Mouse (Mus musculus): Measurements from ENCODE around the gene Osm. TPM values are rescaled to one million over a fixed set of nuclear protein-coding genes. Genes with fewer than 3 reads are reported as not detected.

The Osm gene
- polyA plus RNA-seq, 1 experiment, result 5.1 TPM

DNA sequence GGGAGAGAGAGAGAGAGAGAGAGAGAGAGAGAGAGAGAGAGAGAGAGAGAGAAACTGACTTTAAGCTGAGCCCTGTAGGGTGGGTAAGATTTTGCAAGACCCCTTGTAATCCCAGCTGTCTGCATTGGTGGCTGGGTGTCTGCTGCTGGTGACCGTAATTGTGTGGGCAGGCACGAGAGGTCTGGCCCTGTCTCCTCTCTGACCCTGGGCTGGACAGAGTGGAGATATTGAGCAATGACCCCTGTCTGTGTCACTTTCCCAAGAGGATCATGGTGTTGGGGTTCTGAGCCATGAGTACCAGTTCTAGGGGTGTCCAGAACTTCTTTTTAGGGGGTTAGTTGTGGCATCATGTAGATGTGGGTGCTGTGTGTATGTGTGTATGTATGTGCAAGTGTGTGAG is 12.0 kb upstream of the Osm start:
- no peak for TF ChIP-seq CTCF (IDR thresholded peaks at IDR 0.05; ENCODE audit: control insufficient read depth, insufficient read depth, low read length)
- no peak for TF ChIP-seq POLR2A (IDR thresholded peaks at IDR 0.05; ENCODE audit: borderline replicate concordance, control insufficient read depth, low read depth, low read length)
- peaks cover 3% of the 10 kb centered on the region for H3K4me1 ChIP-seq (ENCODE audit: control insufficient read depth, insufficient read depth, low read length)
- no peak overlapping the region for H3K4me3 ChIP-seq (replicated peaks; ENCODE audit: control insufficient read depth, low read depth, low read length)
- 47% methylated on average over 2 of the region's 2 CpGs for WGBS
- H3K27ac ChIP-seq (ENCODE audit: control insufficient read depth, insufficient read depth, low read depth, low read length, poor library complexity), result no peak overlapping the region

DNA sequence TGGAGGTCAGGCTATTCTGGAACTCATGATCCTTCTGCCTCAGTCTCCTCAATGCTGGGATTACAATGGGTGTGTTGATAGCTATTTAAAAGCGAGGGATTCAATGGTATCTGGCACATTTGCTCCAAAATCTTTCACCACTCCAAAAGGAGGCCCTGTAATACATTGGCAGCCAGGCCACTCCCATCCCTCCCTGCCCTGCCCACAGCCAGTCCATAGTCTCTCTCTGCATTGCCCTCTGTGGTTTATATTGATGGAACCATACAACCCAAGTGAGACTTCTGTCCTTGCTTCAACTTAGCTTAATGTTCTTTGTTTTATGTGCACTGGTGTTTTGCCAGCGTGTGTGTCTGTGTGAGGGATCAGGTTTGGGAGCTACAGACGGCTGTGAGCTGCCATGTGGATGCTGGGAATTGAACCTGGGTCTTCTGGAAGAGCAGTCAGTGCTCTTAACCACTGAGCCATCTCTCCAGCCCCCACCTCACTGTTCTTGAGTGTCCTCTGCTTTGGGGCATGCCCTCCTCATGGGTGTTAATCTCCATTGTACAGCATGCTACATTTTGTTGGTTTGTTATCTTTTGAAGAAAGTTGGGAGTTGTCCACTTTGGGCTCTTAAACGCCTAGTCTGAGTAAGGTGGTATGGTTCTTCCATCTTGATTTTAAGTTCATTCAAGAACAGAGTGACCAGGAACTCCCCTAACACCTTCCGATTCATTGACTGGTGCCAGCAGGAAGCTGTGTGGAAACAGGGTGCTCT is 9.5 kb upstream of the Osm start:
- 72% methylated on average over 5 of the region's 5 CpGs for WGBS
- Histone ChIP-seq H3K4me1 (ENCODE audit: control insufficient read depth, insufficient read depth, low read length) (peaks cover 7% of the 10 kb centered on the region; the same call in 1 of the 2 replicates), H3K4me3 (replicated peaks; ENCODE audit: control insufficient read depth, low read depth, low read length) (no peak overlapping the region), H3K27ac (ENCODE audit: control insufficient read depth, insufficient read depth, low read depth, low read length, poor library complexity) (no peak overlapping the region)
- TF ChIP-seq POLR2A (IDR thresholded peaks at IDR 0.05; ENCODE audit: borderline replicate concordance, control insufficient read depth, low read depth, low read length) (no peak), CTCF (IDR thresholded peaks at IDR 0.05; ENCODE audit: control insufficient read depth, insufficient read depth, low read length) (no peak)

DNA sequence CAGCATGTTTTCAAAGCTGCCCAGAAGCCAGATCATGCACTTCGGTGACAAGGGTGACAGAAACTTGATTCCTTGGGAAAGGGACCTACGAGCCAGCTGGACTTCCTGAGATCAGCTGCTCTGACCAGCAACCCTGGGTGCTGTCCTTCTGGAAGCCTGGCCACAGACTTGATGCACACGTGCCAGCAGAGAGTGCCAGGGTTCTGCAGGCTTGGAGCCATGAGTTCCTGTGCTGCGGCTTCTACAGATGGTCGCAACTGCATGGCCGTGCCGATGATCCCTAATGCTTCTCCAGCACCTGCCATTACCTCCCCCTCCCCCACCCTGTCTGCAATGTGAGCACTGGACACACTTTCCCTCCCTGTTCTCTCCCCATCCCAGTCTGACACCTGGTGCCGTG is 7.8 kb upstream of the Osm start:
- Histone ChIP-seq H3K27ac (ENCODE audit: control insufficient read depth, insufficient read depth, low read depth, low read length, poor library complexity) (no peak overlapping the region), H3K4me3 (replicated peaks; ENCODE audit: control insufficient read depth, low read depth, low read length) (no peak overlapping the region), H3K4me1 (ENCODE audit: control insufficient read depth, insufficient read depth, low read length) (peaks cover 10% of the 10 kb centered on the region; the same call in 1 of the 2 replicates)
- 75% methylated on average over 8 of the region's 8 CpGs for WGBS
- no peak for TF ChIP-seq POLR2A (IDR thresholded peaks at IDR 0.05; ENCODE audit: borderline replicate concordance, control insufficient read depth, low read depth, low read length)
- no peak for TF ChIP-seq CTCF (IDR thresholded peaks at IDR 0.05; ENCODE audit: control insufficient read depth, insufficient read depth, low read length)

DNA sequence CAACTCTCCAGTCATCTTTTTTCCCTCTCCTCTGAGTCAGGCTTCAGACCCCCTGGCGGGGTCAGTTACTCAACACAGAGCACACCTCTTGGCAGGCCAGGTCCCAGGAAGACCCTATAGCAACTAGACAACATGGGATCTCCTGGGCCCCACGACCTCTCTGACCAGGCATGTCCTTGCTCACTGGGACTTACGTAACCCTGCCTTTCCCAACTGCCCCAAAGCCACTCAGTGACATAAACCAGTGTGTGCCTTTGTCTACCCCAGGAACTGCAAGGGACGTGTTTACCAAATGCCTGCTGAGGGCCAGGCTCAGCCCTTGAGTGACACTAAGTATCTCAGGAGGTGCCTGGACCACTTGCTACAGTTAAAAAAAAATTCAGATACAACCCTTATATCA is 6.4 kb upstream of the Osm start:
- peaks cover 8% of the 10 kb centered on the region; the same call in 1 of the 2 replicates for H3K4me1 ChIP-seq (ENCODE audit: control insufficient read depth, insufficient read depth, low read length)
- H3K4me3 ChIP-seq (replicated peaks; ENCODE audit: control insufficient read depth, low read depth, low read length), result no peak overlapping the region
- WGBS, result 50% methylated on average over 4 of the region's 4 CpGs
- no peak overlapping the region for H3K27ac ChIP-seq (ENCODE audit: control insufficient read depth, insufficient read depth, low read depth, low read length, poor library complexity)
- no peak for TF ChIP-seq CTCF (IDR thresholded peaks at IDR 0.05; ENCODE audit: control insufficient read depth, insufficient read depth, low read length)
- TF ChIP-seq POLR2A (IDR thresholded peaks at IDR 0.05; ENCODE audit: borderline replicate concordance, control insufficient read depth, low read depth, low read length), result no peak

DNA sequence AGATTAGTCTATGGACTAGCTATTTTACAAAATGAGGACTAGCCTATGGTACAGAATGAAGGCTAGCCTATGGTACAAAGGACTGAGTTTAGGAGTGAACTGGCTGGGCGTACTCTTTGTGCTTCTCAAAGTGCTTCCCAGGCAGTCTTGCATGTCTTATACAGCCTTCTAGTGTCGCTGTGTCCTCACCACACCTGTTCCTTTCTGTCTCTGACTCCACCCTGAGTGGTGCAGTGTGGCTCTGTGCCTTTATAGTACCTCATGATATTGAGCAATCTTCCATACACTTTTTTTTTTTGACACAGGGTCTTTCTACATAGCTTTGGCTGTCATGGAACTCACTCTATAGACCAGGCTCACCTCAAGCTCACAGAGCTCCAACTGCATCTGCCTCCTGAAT is 4.8 kb upstream of the Osm start:
- H3K27ac ChIP-seq (ENCODE audit: control insufficient read depth, insufficient read depth, low read depth, low read length, poor library complexity), result no peak overlapping the region; the same call in 1 of the 2 replicates
- WGBS, result 62% methylated on average over 2 of the region's 2 CpGs
- TF ChIP-seq CTCF (IDR thresholded peaks at IDR 0.05; ENCODE audit: control insufficient read depth, insufficient read depth, low read length) (no peak), POLR2A (IDR thresholded peaks at IDR 0.05; ENCODE audit: borderline replicate concordance, control insufficient read depth, low read depth, low read length) (no peak)
- no peak overlapping the region for H3K4me3 ChIP-seq (replicated peaks; ENCODE audit: control insufficient read depth, low read depth, low read length)
- peaks cover 10% of the 10 kb centered on the region; the same call in 1 of the 2 replicates for H3K4me1 ChIP-seq (ENCODE audit: control insufficient read depth, insufficient read depth, low read length)

DNA sequence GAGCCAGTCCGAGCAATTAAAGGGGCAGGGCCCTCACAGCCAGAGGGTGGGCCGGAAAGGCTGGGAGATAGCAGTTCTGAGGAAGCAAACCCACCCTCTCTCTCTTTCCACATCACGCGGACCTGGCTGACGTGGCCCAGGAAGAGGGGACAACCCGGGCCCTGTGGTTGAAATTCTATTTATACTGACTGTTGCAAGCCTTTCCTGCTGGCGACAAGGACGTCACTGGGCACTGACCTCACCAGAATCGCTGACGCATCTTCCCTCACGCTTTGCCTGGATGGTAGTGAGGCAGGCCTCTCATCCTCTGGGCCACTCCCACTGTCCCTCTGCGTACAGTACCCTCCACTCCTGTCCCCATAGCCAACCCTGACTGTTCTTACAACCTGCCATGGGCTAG is 3.6 kb upstream of the Osm start:
- Histone ChIP-seq H3K4me1 (ENCODE audit: control insufficient read depth, insufficient read depth, low read length) (peaks cover 10% of the 10 kb centered on the region; the same call in 1 of the 2 replicates), H3K27ac (ENCODE audit: control insufficient read depth, insufficient read depth, low read depth, low read length, poor library complexity) (peak overlapping the region; percentile 68)

DNA sequence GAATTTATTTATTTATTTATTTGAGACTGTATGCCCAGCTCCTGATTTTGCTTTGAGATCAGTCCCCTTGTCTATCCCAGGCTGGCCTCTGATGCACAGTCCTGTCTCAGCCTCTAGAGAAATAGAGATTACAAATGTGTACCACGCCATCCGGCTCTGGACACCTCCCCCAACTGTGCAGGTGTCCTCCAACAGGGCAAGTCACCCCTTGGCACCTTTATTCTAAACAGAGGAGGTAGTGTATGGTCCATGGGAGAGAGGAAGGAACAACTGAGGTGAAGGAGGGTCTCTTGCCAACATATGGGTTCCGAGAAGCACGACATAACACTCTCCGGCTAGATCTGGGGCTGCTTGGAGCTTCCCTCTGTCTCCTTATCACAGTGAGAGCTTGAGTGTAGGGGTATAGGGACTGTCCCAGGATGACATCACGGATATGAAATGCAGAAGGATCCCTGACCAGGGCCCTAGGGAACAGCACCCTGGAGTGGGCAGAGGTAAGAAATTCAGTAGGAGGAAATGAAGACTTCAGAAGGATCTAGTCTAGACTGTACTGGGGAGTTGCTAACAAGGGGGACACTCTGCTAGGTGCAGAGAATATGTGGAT is 1.1 kb upstream of the Osm start:
- WGBS, result 87% methylated on average over 6 of the region's 6 CpGs
- Histone ChIP-seq H3K4me3 (replicated peaks; ENCODE audit: control insufficient read depth, low read depth, low read length) (no peak overlapping the region), H3K4me1 (ENCODE audit: control insufficient read depth, insufficient read depth, low read length) (peaks cover 9% of the 10 kb centered on the region; the same call in 1 of the 2 replicates), H3K27ac (ENCODE audit: control insufficient read depth, insufficient read depth, low read depth, low read length, poor library complexity) (peak overlapping the region; percentile 56; the same call in 1 of the 2 replicates)
- TF ChIP-seq CTCF (IDR thresholded peaks at IDR 0.05; ENCODE audit: control insufficient read depth, insufficient read depth, low read length), result no peak
- TF ChIP-seq POLR2A (IDR thresholded peaks at IDR 0.05; ENCODE audit: borderline replicate concordance, control insufficient read depth, low read depth, low read length), result no peak

More for the DNA sequence above, 3.6 kb upstream of the Osm start:
- H3K4me3 ChIP-seq (replicated peaks; ENCODE audit: control insufficient read depth, low read depth, low read length), result no peak overlapping the region
- 32% methylated on average over 12 of the region's 12 CpGs for WGBS
- TF ChIP-seq POLR2A (IDR thresholded peaks at IDR 0.05; ENCODE audit: borderline replicate concordance, control insufficient read depth, low read depth, low read length), result no peak
- TF ChIP-seq CTCF (IDR thresholded peaks at IDR 0.05; ENCODE audit: control insufficient read depth, insufficient read depth, low read length), result no peak

DNA sequence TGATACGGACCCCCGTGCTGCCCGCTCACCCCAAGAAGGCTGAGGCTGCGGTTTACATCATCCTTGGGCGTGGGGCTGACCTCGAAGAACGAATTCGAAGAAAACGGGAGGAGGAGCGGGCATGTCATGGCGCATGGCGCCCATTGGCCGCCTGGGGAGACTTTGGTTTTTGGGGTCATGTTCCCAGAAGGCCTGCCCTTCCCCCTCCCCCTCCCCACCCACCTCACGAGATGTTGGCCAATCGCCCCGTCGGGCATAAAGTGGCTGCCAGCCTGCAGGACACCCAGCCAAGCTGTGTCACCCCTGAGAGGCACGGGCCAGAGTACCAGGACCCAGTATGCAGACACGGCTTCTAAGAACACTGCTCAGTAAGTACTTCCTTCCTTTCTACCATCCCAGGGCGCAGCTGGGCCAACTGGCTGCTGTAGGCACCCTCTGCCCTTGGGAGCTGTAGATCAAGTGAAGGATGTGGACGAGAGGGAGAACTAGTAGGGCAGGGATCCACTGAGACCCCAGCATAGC is 387 bp downstream of the Osm start:
- TF ChIP-seq POLR2A (IDR thresholded peaks at IDR 0.05; ENCODE audit: borderline replicate concordance, control insufficient read depth, low read depth, low read length) (peak; percentile 55; the same call in 1 of the 2 replicates), CTCF (IDR thresholded peaks at IDR 0.05; ENCODE audit: control insufficient read depth, insufficient read depth, low read length) (no peak)
- Histone ChIP-seq H3K4me1 (ENCODE audit: control insufficient read depth, insufficient read depth, low read length) (peaks cover 6% of the 10 kb centered on the region; the same call in 1 of the 2 replicates), H3K27ac (ENCODE audit: control insufficient read depth, insufficient read depth, low read depth, low read length, poor library complexity) (peak overlapping the region; percentile 96), H3K4me3 (replicated peaks; ENCODE audit: control insufficient read depth, low read depth, low read length) (peak overlapping the region; percentile 78)
- WGBS, result 2% methylated on average over 21 of the region's 21 CpGs
